Mouse (Mus musculus): ENCODE measurements around the gene Pla2g4f. TPM values are rescaled to one million over a fixed set of nuclear protein-coding genes. Genes with fewer than 3 reads are reported as not detected.

Gene Pla2g4f
- polyA plus RNA-seq, 1 experiment from 2014 or later: not detected

- peaks cover 3% of the 10 kb centered on the region; the same call in 1 of the 2 replicates for H3K27me3 ChIP-seq
- H3K9ac ChIP-seq: no peak overlapping the region
- peak overlapping the region; percentile 51 for H3K4me2 ChIP-seq
- peak overlapping the region; percentile 17 for H3K4me3 ChIP-seq (replicated peaks)
- H3K9me3 ChIP-seq (replicated peaks): no peaks in the 10 kb centered on the region
- no peaks in the 10 kb centered on the region for H3K36me3 ChIP-seq
- ATAC-seq (replicated peaks; ENCODE audit: low FRiP score): peak; percentile 76; the same call in 1 of the 2 replicates
- H3K27ac ChIP-seq: no peak overlapping the region
- WGBS: under 1% methylated on average over 9 of the region's 9 CpGs
- H3K4me1 ChIP-seq: 0 out of 2 replicates have a peak, but pooled peaks cover 6% of the 10 kb centered on the region
Measured at GRCm38 (mm10) chr2:120268635-120269034, 45.3 kb downstream of the Pla2g4f start.

DNA sequence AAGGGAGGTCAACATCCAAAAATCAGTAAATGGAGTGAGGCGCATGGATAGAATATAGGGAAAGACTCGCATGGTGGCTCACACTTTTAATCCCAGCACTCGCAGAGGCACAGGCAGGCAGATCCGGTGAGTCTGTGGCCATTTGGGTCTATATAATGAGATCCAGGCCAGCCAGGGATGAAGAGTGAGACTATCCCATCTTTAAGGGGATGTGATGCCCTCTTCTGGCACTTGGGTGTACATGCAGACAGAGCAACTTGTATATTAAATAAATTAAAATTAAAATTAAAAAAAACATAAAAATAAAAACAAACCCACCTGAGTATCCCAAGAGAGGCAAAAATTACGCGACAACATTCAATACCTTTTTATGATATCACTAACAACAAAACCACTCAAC, 48.4 kb downstream of the Pla2g4f start:
- Histone ChIP-seq H3K36me3 (no peaks in the 10 kb centered on the region), H3K9ac (no peak overlapping the region), H3K4me2 (no peak overlapping the region), H3K27ac (no peak overlapping the region), H3K4me3 (replicated peaks) (no peak overlapping the region), H3K9me3 (replicated peaks) (no peaks in the 10 kb centered on the region), H3K27me3 (peaks cover 3% of the 10 kb centered on the region; the same call in 1 of the 2 replicates), H3K4me1 (0 out of 2 replicates have a peak, but pooled peaks cover 6% of the 10 kb centered on the region)
- ATAC-seq (replicated peaks; ENCODE audit: low FRiP score): no peak
- 73% methylated on average over 6 of the region's 6 CpGs for WGBS

DNA sequence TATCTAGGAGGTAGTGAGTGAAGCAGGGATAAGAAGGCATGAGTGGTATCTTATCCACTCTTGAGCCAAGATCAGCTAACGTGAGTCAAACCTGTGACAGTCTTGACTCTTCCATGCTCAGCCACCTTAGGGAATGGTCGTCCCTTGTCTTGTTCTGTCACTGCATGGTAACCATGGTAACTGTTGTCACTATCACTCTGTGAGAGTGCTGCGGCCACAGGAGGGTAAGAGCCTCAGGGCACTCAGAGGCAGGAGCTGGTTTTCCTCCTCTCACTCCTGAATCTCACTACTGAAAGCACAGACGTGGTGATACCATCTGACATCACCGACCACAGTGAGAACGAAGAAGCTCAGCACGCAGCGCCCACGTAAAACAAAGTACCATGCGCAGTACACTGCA, 49.1 kb downstream of the Pla2g4f start:
- no peaks in the 10 kb centered on the region for H3K9me3 ChIP-seq (replicated peaks)
- no peak overlapping the region for H3K4me3 ChIP-seq (replicated peaks)
- H3K4me2 ChIP-seq: no peak overlapping the region
- H3K27me3 ChIP-seq: peaks cover 3% of the 10 kb centered on the region; the same call in 1 of the 2 replicates
- 63% methylated on average over 10 of the region's 10 CpGs for WGBS
- H3K4me1 ChIP-seq: 0 out of 2 replicates have a peak, but pooled peaks cover 6% of the 10 kb centered on the region
- H3K36me3 ChIP-seq: no peaks in the 10 kb centered on the region
- ATAC-seq (replicated peaks; ENCODE audit: low FRiP score): no peak
- no peak overlapping the region for H3K27ac ChIP-seq
- no peak overlapping the region for H3K9ac ChIP-seq

- Histone ChIP-seq H3K4me1 (no peaks in the 10 kb centered on the region), H3K27ac (no peak overlapping the region), H3K9me3 (replicated peaks) (no peaks in the 10 kb centered on the region), H3K36me3 (no peaks in the 10 kb centered on the region), H3K4me3 (replicated peaks) (no peak overlapping the region), H3K27me3 (no peaks in the 10 kb centered on the region), H3K9ac (no peak overlapping the region), H3K4me2 (no peak overlapping the region)
- no peak for ATAC-seq (replicated peaks; ENCODE audit: low FRiP score)
- 45% methylated on average over 1 of the region's 1 CpGs for WGBS
Measured at GRCm38 (mm10) chr2:120262876-120263275, 51.1 kb downstream of the Pla2g4f start.

DNA sequence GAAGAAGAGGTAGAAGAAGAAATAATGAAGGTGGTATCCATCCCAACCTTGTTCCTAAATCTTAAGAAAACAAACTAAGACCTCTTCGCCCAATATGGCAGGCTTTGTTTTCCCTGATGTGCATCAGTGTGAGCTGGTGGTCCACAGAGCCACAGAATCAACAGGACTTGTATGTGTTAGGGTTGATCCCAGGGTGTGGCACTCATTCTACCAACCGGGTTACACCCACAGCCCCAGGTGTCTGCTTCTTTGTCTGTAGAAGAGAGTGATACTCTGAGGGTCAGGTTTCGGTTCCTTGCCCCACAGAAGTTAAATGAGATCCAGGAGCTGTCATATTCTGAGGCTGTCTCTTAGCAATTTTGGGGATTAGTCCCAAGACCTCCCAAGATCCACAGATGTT, 52.6 kb downstream of the Pla2g4f start:
- Histone ChIP-seq H3K27ac (no peak overlapping the region), H3K9me3 (replicated peaks) (no peaks in the 10 kb centered on the region), H3K4me2 (no peak overlapping the region), H3K27me3 (no peaks in the 10 kb centered on the region), H3K9ac (no peak overlapping the region), H3K4me1 (no peaks in the 10 kb centered on the region), H3K36me3 (no peaks in the 10 kb centered on the region), H3K4me3 (replicated peaks) (no peak overlapping the region)
- ATAC-seq (replicated peaks; ENCODE audit: low FRiP score): no peak
- WGBS: 67% methylated on average over 3 of the region's 3 CpGs

DNA sequence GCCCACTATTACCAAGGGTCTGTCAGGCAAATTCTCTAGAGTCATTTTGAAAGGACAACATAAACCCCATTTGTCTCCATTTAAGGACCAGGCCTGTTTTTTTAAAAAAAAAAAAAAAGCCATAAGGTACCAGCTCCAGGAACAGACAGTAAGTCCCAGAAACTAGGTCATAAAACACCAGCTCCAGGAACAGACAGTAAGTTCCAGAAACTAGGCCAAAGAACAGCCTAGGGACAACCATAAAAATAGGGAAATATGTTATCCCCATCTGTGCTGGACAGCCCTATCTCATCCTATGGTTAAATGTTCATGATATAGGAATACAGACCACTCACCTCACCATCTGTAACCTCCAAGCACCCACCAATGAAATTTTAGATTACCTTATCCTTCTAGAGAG, 57.7 kb downstream of the Pla2g4f start:
- H3K4me1 ChIP-seq: no peaks in the 10 kb centered on the region
- no peaks in the 10 kb centered on the region for H3K27me3 ChIP-seq
- no peaks in the 10 kb centered on the region for H3K9me3 ChIP-seq (replicated peaks)
- no peak overlapping the region for H3K27ac ChIP-seq
- H3K36me3 ChIP-seq: no peaks in the 10 kb centered on the region
- no peak overlapping the region for H3K4me2 ChIP-seq
- no peak overlapping the region for H3K4me3 ChIP-seq (replicated peaks)
- no peak overlapping the region for H3K9ac ChIP-seq
- no peak for ATAC-seq (replicated peaks; ENCODE audit: low FRiP score)

DNA sequence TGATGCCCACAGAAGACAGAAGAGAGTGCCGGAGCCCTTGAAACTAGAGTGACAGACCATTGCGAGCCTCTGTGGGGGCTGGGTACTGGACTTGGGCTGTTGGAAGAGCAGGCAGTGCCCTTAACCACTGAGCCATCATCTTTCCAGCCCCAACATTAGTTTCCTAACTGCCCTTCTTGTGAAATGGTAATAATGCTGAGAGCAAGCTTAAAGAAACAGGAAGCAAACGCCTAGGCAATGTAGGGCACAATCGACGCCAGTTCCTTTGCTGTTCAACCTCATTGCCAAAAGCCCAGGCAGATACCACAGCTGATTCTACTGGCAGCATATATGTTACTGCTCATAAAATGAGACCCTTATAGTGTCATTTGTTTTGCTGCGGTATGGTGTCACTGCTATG, 61.3 kb downstream of the Pla2g4f start:
- Histone ChIP-seq H3K9ac (no peak overlapping the region), H3K9me3 (replicated peaks) (no peaks in the 10 kb centered on the region), H3K4me2 (no peak overlapping the region), H3K27ac (no peak overlapping the region), H3K4me3 (replicated peaks) (no peak overlapping the region), H3K36me3 (no peaks in the 10 kb centered on the region), H3K27me3 (no peaks in the 10 kb centered on the region), H3K4me1 (no peaks in the 10 kb centered on the region)
- ATAC-seq (replicated peaks; ENCODE audit: low FRiP score): no peak
- 85% methylated on average over 6 of the region's 6 CpGs for WGBS

Other genes starting within 250 kb of the Pla2g4f start
- gene Ehd4, start 159.6 kb downstream of the Pla2g4f start, polyA plus RNA-seq (2015; fragmentation: Nextera tagmentation; extraction: Ambion mirVana): 57.3 and 66.6 TPM in 2 replicates
- gene Pla2g4e, start 68.8 kb downstream of the Pla2g4f start, polyA plus RNA-seq (2015; fragmentation: Nextera tagmentation; extraction: Ambion mirVana): 0.05 and 0.10 TPM in 2 replicates
- 0.05 and 0.12 TPM in 2 replicates for gene Pla2g4d, start 25.0 kb downstream of the Pla2g4f start, polyA plus RNA-seq (2015; fragmentation: Nextera tagmentation; extraction: Ambion mirVana)
- 17.5 and 19.7 TPM in 2 replicates for gene Vps39, start 39.0 kb upstream of the Pla2g4f start, polyA plus RNA-seq (2015; fragmentation: Nextera tagmentation; extraction: Ambion mirVana)
- 10.7 and 10.8 TPM in 2 replicates for gene Ganc, start 89.7 kb upstream of the Pla2g4f start, polyA plus RNA-seq (2015; fragmentation: Nextera tagmentation; extraction: Ambion mirVana)
- gene Tmem87a, start 89.9 kb upstream of the Pla2g4f start, polyA plus RNA-seq (2015; fragmentation: Nextera tagmentation; extraction: Ambion mirVana): 9.4 and 10.8 TPM in 2 replicates
- 1.8 and 2.2 TPM in 2 replicates for gene Capn3, start 141.9 kb upstream of the Pla2g4f start, polyA plus RNA-seq (2015; fragmentation: Nextera tagmentation; extraction: Ambion mirVana)
- gene Zfp106, start 249.7 kb upstream of the Pla2g4f start, polyA plus RNA-seq (2015; fragmentation: Nextera tagmentation; extraction: Ambion mirVana): 45.3 and 53.7 TPM in 2 replicates